Mouse (Mus musculus): ENCODE data around the gene Rimkla.
A peak's percentile ranks its signal among the peaks of the same experiment; 100 is the strongest.
"Not testable (repeated sequence)": the region's sequence is repeated elsewhere in the genome, so short reads cannot be mapped to it uniquely, and the experiment has no call there.

The Rimkla gene

GRCm38 (mm10) chr4:119492291-119492932 is at the start of gene Rimkla:
Gene Rimkla, minus strand, starts transcription at chr4:119492628.
- DNase-seq (ENCODE audit: low read depth in 1 of 2, low spot score in 2 of 2): no peak

GRCm38 (mm10) chr4:119540533-119540890 is 48.1 kb upstream of the Rimkla start:
- no peak for DNase-seq (ENCODE audit: low read depth in 1 of 2, low spot score in 2 of 2)

- no peak for DNase-seq (ENCODE audit: low read depth in 1 of 2, low spot score in 2 of 2)
Measured at GRCm38 (mm10) chr4:119539836-119540532, 47.6 kb upstream of the Rimkla start.

- DNase-seq (ENCODE audit: low read depth in 1 of 2, low spot score in 2 of 2): peak; percentile 63 to 87
Measured at GRCm38 (mm10) chr4:119539031-119539824, 46.8 kb upstream of the Rimkla start, which contains the start of gene Frg2f1. Gene Frg2f1, minus strand, starts transcription at chr4:119539529.

GRCm38 (mm10) chr4:119537436-119537835 is 45.0 kb upstream of the Rimkla start:
- DNase-seq (ENCODE audit: low read depth in 1 of 2, low spot score in 2 of 2): no peak

GRCm38 (mm10) chr4:119536615-119537014 is 44.2 kb upstream of the Rimkla start, which contains the start of gene Foxj3:
Gene Foxj3, plus strand, starts transcription at chr4:119537004.
- DNase-seq (ENCODE audit: low read depth in 1 of 2, low spot score in 2 of 2): not testable (repeated sequence)

- DNase-seq (ENCODE audit: low read depth in 1 of 2, low spot score in 2 of 2): no peak
Measured at GRCm38 (mm10) chr4:119535103-119535502, 42.7 kb upstream of the Rimkla start.

GRCm38 (mm10) chr4:119531813-119532212 is 39.4 kb upstream of the Rimkla start:
- DNase-seq (ENCODE audit: low read depth in 1 of 2, low spot score in 2 of 2): no peak

GRCm38 (mm10) chr4:119526329-119526845 is 34.0 kb upstream of the Rimkla start:
- no peak for DNase-seq (ENCODE audit: low read depth in 1 of 2, low spot score in 2 of 2)

- no peak for DNase-seq (ENCODE audit: low read depth in 1 of 2, low spot score in 2 of 2)
Measured at GRCm38 (mm10) chr4:119524466-119524865, 32.0 kb upstream of the Rimkla start.

GRCm38 (mm10) chr4:119524010-119524409 is 31.6 kb upstream of the Rimkla start:
- no peak for DNase-seq (ENCODE audit: low read depth in 1 of 2, low spot score in 2 of 2)

- no peak for DNase-seq (ENCODE audit: low read depth in 1 of 2, low spot score in 2 of 2)
Measured at GRCm38 (mm10) chr4:119523575-119523974, 31.1 kb upstream of the Rimkla start.

- DNase-seq (ENCODE audit: low read depth in 1 of 2, low spot score in 2 of 2): no peak
Measured at GRCm38 (mm10) chr4:119512731-119513141, 20.3 kb upstream of the Rimkla start.

- DNase-seq (ENCODE audit: low read depth in 1 of 2, low spot score in 2 of 2): no peak
Measured at GRCm38 (mm10) chr4:119511591-119511990, 19.2 kb upstream of the Rimkla start.

- DNase-seq (ENCODE audit: low read depth in 1 of 2, low spot score in 2 of 2): no peak
Measured at GRCm38 (mm10) chr4:119498319-119498848, 6.0 kb upstream of the Rimkla start.

- DNase-seq (ENCODE audit: low read depth in 1 of 2, low spot score in 2 of 2): no peak
Measured at GRCm38 (mm10) chr4:119492933-119493327, 502 bp upstream of the Rimkla start.

GRCm38 (mm10) chr4:119490806-119491205 is 1.6 kb downstream of the Rimkla start:
- DNase-seq (ENCODE audit: low read depth in 1 of 2, low spot score in 2 of 2): no peak

- DNase-seq (ENCODE audit: low read depth in 1 of 2, low spot score in 2 of 2): no peak
Measured at GRCm38 (mm10) chr4:119489666-119490065, 2.8 kb downstream of the Rimkla start.

GRCm38 (mm10) chr4:119484882-119485281 is 7.5 kb downstream of the Rimkla start:
- DNase-seq (ENCODE audit: low read depth in 1 of 2, low spot score in 2 of 2): no peak

GRCm38 (mm10) chr4:119483051-119483450 is 9.4 kb downstream of the Rimkla start:
- DNase-seq (ENCODE audit: low read depth in 1 of 2, low spot score in 2 of 2): no peak

GRCm38 (mm10) chr4:119473150-119473549 is 19.3 kb downstream of the Rimkla start:
- DNase-seq (ENCODE audit: low read depth in 1 of 2, low spot score in 2 of 2): no peak
